Mouse (Mus musculus): ENCODE measurements around the gene Ube2v1.
"Not testable (repeated sequence)": the region's sequence is repeated elsewhere in the genome, so short reads cannot be mapped to it uniquely, and the experiment has no call there.

Gene Ube2v1

DNA sequence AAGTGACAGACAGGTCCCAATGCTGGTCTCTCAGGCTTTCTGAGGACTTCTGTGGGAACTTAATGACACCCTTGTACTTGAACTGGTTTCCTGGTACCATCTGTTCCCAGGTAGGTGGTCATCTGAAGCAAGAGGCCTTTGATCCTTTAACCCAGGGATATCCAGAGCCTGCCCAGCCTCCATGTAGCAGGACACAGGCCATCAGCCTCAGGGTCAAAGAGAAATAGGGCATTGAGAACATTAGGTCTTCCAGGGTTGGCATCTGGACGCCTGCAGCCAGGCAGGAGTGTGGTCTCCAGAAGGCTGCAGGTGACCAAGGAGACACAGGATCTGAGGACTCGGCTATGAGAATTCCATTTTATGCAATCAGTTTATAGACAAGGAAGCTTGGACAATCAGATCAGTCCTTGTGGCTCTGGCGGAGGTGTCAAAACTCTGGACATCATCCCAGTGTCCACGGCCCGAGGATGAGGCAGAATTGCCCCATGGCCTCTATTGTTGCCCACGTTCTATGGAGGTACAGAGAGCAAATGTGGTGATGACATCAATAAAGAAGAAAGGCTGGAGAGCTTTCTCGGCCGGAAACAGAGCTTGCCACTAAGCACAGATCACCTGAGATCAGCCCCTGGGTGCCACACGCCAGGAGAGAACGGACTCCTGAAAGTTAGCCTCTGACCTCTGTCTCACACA lies 23.2 kb upstream of the Ube2v1 start:
- DNase-seq (ENCODE audit: low spot score), result no peak

DNA sequence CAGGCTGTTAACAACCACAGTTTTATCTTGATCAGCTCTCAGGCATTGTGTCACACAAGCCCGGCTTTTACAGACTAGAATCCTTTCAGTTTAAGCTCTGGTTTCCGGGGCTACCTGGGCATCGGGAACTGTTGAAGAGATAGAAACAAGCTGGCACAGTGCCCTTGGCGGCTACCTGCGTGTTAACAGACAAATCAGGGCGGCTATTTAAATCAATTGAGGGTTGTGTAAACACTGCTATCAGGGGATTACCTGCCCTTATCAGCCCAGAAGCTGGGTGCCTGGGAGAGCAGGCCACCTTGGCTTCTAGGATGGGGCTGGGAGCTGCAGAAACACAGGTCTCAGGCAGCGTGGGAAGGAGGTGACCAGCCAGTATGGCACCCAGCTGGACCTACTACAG lies 20.8 kb upstream of the Ube2v1 start:
- DNase-seq (ENCODE audit: low spot score), result no peak

DNA sequence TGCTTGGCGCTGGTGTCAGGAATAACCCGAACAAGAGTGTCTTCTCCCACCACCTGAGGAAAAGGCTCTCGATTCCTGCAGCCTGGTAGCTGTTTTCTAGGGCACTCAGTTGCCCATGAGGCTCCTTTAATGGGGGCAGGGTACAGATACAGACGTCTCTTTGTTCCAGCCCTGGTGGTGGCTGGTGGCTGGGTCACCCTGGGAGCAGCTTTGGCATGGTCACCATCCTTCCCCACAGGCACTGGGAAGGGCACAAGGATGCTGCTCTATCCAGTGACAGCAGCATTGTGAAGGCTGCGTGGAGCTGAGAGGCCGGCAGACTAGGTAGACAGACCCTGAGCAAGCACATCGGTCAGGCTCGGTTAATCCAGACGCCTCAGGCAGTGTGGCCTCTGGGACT lies 19.7 kb upstream of the Ube2v1 start:
- DNase-seq (ENCODE audit: low spot score), result no peak

DNA sequence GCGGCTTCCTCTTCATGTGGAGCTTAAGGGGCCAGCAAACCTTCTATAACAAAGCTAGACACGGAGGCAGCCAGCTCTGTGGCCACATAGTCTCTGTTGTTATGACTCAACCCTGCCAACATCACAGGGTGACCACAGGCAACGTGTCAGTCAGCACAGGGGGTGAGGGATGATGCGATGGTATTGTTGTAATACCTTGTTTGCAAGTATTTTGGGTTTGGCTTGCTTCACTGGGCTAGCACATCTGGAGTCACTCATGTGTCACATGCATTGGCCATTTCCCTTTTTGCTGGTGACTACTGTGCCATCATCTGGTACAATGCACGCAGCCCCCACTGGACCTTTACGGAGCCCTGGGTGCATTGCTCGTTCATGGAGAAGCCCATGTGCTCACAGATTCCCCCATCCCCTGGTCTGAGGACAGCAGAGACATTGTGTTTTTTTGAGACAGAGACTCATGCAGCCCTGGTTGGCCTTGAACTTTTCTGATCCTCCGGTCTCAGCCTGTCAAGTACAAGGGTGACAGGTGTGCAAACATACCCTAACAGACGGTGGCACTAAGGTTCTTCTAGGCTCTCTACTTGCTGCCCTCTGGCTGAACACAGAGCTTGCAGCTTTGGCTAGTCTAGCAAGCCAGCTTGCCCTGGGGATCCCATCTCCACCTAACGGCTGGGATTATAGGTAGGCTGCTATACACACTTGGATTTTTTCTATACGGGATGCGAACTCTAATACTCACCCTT lies 17.6 kb upstream of the Ube2v1 start:
- no peak for DNase-seq (ENCODE audit: low spot score)

DNA sequence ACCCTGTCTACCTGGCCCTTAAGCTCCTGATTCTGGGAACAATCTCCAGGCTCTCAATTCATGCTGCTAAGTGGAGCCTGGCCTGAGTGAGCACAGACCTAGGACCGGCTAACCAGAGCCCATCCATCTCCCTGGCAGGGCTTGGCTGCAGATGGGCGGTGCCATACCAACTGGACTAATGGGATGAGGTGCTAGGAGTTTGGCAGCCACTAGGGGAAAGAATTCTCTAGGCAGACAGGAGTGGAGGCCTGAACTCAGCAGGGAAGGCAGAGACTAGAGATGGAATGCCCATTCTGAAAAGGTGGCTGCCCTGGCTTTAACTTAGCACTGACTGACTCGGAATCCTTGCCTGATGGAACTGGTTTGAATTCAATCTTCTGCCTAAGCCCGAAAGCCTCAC lies 14.5 kb upstream of the Ube2v1 start:
- no peak for DNase-seq (ENCODE audit: low spot score)

DNA sequence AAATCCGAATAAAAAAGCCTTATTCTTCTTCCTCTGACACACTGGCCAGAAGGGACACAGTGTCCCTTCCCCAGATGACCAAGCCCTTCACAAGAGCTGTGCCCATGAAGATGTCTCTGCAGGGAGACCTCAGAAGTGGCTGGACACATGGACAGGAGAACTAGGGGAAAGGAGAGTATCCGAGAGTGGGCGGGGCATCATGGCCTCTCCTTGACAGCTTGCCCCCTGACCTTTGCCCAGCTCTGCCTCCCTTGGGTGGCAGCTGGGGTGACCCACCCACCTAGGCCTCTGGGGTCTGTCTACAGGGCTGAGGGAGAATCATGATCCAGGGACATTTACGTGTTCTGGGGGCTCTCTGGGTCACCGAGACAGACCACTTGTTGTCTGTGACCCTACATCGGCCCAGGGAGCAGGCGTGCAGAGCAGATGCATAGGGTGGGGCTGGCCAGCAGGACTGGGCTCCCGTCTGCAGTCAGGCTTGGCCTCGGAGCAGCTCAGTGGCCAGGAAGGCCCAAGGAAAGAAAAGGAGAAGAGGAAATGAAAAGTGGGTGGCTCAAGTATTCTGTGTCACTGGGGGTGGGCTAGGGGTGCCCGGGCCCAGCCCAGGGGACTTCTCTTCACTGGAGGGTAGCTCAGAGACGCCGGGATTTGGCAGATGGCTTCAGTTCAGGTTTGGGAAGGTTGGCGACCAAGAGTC lies 11.6 kb upstream of the Ube2v1 start:
- DNase-seq (ENCODE audit: low spot score), result not testable (repeated sequence)

DNA sequence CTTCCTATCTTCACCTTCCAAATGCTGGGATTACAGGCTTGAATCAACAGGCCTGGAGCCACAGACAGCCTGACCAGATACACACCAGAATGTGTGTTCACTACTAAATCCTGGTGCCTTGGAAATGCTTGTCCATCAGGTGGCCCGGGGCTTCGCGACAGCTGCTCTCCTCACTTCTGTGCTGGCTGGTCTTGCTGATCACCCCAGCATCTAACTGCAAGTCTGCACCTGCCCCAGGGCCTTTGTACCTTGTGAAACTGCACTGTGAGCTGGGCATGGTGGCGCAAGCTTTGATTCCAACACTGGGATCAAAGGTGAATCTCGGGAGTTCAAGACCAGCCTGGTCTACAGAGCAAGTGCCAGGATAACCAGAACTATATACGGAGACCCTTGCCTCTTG lies 10.3 kb upstream of the Ube2v1 start:
- no peak for DNase-seq (ENCODE audit: low spot score)

DNA sequence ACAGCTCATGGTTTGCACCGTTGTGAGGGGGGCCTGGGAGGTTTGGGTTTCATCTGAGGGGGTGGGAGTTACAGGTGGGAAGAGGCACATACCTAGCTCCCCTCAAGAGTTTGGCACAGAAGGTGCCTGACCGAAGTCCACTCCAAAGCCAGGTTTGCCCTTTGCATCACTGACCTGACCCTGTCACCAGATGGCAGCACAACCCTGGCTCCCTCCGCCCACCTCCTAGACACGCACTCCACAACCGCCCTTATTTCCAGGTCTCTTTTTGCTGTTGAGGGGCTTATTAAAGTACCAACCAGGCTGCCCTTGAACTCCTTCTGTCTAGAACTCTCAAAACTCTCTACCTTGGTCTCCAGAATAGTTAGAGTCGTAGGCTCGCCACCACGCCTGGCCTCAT lies 9.4 kb upstream of the Ube2v1 start:
- peak; percentile 46 for DNase-seq (ENCODE audit: low spot score)

DNA sequence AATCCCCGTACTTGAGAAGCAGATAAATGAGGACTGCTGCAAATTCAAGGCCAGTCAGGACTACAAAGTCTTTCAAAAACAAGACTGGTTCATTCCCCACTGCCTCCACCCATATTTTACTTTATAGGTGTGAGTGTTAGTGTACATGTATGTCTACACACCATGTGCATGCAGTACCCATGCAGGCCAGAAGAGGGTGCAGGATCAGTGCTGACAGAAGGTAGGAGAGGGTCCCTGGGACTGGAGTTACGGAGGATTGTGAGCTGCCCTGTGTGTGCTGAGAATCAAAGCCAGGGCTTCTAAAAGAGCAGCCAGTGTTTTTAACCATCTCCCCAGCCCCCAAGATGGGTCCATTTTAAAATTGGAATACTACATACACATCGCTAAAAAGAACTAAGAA lies 8.4 kb upstream of the Ube2v1 start:
- peak; percentile 49 for DNase-seq (ENCODE audit: low spot score)

DNA sequence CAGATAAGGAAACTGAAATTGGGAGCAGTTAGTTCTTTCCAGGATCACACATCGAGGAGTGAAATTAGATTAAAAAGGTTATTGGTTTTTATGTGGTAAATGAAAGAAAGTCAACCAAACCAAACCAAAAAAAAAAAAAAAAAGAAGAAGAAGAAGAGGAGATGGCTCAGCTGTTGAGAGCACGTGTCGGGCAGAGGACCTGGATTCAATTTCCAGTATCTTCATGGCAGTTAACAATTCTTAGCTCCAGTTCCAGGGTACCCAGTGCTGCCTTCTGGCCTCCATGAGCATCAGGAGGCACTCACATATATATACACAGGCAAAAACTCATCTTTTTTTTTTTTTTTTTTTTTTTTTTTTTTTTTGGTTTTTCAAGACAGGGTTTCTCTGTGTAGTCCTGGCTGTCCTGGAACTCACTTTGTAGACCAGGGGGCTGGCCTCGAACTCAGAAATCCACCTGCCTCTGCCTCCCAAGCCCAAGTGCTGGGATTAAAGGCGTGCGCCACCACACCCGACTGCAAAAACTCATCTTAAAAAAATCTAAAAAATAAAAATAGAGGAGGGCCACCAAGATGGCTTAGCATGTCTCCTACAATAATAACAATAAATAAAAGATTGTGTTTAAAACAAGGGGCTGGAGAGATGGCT lies 3.1 kb upstream of the Ube2v1 start:
- no peak for DNase-seq (ENCODE audit: low spot score)

DNA sequence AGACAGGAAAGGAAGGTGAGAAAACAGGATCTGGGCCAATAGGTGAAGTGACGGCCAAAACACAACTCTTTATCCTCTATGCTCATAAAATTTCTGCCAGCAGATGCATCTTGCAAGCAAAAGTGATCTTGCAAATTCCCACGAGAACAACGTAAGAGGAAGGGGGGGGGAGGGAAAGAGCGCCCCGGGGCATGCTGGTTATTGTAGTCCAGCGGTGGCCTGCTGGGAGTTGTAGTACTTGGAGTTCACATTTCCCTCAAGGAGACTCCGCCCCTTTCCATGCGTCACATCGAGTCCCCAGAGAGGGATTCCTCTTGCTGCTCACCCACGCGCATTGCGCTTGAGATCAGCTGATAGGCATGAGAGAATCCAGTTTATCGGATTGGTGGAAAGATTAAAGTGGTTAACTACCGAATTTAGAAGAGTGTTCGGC lies 2.5 kb upstream of the Ube2v1 start:
- peak; percentile 92 for DNase-seq (ENCODE audit: low spot score)

DNA sequence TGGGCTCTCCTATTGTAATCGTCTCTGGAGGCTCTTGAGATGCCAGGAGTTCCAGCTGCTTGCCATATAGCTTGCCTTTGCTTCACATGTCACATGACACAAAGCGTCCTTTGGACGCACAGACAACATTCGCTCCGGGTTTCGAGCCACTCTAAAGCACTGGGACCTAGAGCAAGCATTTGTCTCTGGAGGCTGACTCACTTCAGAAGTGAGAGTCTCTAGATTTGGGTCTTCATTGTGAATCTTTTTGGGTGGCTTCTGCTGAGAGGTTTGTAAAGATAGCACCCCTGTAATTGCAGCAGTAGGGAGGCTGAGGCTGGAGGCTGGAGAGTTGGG lies 1.6 kb upstream of the Ube2v1 start:
- DNase-seq (ENCODE audit: low spot score), result no peak

DNA sequence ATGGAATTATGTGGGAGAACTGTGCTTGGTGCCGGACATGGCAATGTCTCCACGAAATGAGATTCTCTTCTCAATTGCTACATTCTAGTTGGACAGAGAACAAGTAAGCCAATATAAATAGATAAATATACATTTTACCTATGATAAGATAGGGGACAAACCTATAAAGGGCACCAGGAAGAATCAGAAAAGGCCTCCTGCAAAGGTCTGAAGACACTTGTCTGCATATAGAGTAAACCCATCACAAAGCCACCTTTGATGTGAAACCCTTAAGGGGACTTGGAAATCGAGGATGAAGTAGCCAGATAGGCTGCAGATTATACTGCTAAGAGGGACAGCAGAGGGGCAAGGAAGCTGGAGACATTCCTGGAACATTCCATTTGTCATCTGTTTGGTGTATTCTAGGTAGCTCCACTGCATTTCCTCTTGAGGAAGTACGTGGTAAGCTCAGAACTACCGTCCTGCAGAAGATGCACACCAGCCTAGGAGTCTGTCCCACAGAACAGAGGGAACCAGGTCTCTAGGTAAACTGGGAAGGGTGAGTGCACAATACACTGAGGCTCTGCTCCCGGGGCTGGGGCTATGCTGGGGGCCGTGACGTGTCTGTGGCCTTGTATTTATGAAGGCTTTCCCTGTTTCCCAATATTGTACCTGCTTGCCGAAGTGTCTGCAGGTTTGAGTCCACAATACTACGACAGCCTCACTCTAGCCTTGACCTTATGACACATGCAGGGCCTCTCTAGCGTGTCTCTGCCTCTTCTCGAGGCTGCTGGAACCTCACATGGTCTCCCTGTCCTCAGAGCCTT lies 1.0 kb upstream of the Ube2v1 start:
- no peak for DNase-seq (ENCODE audit: low spot score)

DNA sequence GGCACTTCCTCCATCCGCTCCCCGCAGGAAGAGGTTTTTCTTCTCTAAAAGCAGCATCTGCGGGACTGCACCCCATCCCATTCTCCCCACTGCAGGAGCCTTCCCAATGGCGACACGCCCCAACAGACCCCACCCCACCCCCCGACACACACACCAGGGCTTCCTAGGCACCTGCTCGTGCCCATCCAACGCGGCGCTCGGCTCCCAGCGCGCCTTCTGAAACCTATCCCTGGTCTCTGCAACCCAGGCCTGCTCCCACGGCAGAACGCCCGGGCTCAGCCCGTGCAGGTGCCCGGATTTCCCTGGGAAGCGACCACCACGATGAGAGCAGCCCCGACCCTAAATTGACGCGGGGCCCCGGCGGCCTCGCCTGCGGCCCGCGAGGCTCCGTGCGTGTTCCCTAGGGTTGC lies 709 bp downstream of the Ube2v1 start:
- DNase-seq (ENCODE audit: low spot score), result peak; percentile 17

DNA sequence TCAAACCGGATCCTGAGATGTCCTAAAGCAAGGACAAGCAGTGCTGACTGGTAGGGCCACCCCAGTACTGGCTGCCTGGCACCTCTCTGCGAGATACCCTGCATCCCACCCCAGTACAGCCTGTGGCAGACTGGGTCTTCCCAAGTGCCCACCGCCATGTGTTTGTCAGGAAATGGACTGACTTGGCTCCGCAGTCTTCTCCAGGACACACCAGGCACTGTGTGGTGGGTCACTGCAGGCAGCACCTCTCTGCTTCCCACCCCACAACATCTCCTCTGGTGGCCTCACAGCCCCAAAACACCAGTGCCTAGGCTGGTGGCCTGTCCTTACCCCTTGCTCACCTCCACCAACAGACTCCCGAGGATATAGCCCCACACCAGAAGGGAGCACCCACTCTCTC lies 1.5 kb downstream of the Ube2v1 start:
- peak; percentile 35 for DNase-seq (ENCODE audit: low spot score)

DNA sequence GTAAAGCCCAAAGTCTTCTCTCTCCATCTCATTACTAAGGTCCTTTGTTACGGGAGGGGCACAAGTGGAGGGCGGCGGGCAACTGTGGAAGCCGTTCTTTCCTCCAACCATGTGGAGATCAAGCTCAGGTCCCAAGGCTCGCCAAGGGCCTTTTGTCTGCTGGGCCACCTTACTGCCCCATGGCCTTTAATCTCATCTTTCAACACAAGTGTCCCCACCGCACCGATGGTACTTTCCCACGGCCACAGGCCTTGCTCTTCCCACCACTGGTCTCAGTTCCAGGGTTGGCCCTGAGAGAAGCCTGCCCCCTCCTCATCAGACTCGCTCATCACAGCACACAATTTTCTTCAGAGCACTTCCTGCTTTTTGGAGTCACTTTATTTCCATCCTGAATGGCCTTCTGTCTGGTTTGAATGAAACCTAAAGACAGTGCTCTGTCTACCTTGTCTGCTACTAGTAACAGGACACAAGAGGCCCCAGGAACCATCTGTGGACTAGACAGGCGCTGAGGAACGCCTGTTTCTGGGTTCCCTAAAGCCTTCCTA lies 2.2 kb downstream of the Ube2v1 start:
- DNase-seq (ENCODE audit: low spot score), result no peak

DNA sequence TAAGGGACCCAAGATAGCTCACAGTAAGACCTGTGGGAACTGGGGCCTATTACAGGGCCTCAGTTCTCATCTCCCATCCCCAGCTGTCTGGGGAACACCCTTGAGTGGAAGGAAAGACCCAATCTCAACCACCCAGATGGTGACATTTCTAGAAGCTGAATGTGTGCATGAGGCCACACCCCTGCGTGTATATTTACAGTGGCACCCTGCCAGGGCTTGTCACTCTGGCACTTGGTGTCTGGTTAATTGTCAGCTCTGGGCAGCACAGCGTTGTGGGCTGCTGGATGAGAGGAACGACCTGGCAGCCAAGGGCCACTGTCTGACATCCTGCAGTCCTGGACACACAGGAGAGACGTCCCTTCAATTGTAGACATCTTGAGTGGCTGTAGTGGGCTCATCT lies 3.0 kb downstream of the Ube2v1 start:
- DNase-seq (ENCODE audit: low spot score), result peak; percentile 89

DNA sequence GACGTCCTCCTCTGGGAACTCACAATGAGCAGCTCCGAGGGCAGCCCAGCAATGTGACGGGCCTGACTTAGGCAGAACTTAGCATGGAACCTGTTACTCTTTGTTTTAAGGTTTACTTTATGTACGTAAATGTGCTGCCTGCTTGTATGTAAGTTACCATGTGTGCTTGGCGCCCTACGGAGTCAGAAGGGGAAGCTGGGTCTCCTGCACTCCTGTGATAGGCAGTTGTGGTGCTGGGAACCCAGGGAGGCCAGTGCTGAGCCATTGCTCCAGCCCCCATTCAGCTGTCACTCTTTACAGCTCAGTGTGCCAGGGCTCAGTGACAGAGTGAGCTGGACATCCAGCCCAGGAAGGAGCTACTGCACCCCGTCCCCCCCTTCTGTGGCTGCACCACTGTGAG lies 4.9 kb downstream of the Ube2v1 start:
- no peak for DNase-seq (ENCODE audit: low spot score)

DNA sequence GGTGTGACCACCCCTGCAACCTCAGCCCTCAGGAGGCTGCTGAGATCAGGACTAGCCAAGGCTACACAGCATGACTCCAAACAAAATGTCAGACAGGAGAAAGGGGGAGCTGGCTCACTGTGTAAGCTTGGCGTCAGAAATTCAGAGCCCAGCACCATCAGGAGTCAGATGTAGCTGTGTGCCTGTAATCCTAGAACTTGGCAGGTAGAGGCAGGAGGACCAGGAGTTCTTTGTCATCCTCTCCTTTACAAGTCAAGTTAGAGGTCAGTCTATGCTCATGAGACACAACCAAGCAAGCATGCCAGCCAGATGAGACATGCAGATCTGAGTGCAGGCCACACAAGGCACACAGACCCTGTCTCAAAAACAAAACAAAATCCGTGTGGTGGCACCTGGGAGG lies 6.2 kb downstream of the Ube2v1 start:
- no peak for DNase-seq (ENCODE audit: low spot score)

DNA sequence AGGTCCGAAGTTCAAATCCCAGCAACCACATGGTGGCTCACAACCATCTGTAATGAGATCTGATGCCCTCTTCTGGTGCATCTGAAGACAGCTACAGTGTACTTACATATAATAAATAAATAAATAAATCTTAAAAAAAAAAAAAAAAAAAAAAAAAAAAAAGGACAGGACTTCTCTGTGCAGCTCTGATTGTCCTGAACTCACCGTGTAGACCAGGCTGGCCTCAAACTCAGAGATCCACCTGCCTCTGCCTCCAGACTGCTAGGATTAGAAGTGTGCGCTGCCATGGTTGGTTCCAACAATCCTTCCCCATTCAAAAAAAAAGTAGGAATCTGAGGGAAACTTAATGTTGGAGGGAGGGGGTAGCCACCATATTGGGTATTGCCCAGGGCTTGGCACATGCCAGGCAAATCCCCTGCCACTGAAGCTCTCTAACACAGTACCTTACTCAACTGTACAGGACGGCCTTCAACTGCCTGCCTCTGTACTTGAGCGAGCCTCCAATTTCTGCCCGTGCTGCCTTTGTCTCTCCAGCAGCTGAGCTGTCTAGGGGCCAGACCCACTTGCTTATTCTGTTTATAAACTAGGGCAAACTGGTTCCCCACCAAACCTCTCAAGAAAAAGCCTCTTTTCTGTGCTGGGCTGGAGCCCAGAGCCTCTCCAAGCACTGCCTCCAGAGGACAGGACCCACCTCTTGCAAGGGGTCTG lies 7.4 kb downstream of the Ube2v1 start:
- DNase-seq (ENCODE audit: low spot score), result no peak

DNA sequence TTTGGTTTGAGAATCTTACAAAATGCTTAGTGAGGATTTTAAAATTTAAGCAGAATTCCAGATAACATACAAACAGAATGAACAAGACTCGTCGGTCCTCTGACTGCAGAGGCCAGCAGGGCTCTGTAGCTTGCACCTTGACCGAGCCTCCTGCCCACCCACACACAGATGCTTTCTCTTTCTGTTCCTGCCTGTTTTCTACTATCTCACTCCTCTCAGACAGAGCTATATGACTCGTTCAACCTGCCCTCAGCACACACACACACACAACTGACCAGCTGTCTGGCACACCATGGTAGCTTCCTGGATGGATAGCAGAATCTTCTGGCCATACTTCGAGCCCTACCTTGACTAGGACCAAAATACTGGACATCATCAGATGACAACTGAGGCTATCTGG lies 8.9 kb downstream of the Ube2v1 start:
- DNase-seq (ENCODE audit: low spot score), result no peak

Measured in spleen, adult 12 weeks (tissue).